Mouse (Mus musculus) embryo, embryonic 11.5 days (tissue): ENCODE data around the gene Otog.

ENCODE experiments used
- DNase-seq: peaks from one replicate; pipeline ENCODE4 v3.0.0-alpha.2; 2012; ENCODE audit warnings: low read depth, low spot score

The Otog gene

GRCm38 (mm10) chr7:46240696-46241095 is at the start of gene Otog:
Gene Otog (plus strand): TSS chr7:46240987.
- DNase-seq: no peak

GRCm38 (mm10) chr7:46195356-46195755 is 45.4 kb upstream of the Otog start:
- DNase-seq: no peak

- no peak for DNase-seq
Measured at GRCm38 (mm10) chr7:46200021-46200420, 40.8 kb upstream of the Otog start.

- no peak for DNase-seq
Measured at GRCm38 (mm10) chr7:46201649-46202048, 39.1 kb upstream of the Otog start.

GRCm38 (mm10) chr7:46204046-46204471 is 36.7 kb upstream of the Otog start:
- no peak for DNase-seq

GRCm38 (mm10) chr7:46204775-46205174 is 36.0 kb upstream of the Otog start:
- no peak for DNase-seq

GRCm38 (mm10) chr7:46208131-46208530 is 32.7 kb upstream of the Otog start:
- DNase-seq: no peak

- DNase-seq: no peak
Measured at GRCm38 (mm10) chr7:46210276-46210675, 30.5 kb upstream of the Otog start.

- DNase-seq: no peak
Measured at GRCm38 (mm10) chr7:46216481-46216880, 24.3 kb upstream of the Otog start.

- DNase-seq: peak; percentile 27
Measured at GRCm38 (mm10) chr7:46218415-46218814, 22.4 kb upstream of the Otog start.

- DNase-seq: no peak
Measured at GRCm38 (mm10) chr7:46220591-46221129, 20.1 kb upstream of the Otog start.

GRCm38 (mm10) chr7:46226253-46226652 is 14.5 kb upstream of the Otog start:
- DNase-seq: peak; percentile 22

- DNase-seq: no peak
Measured at GRCm38 (mm10) chr7:46226936-46227335, 13.9 kb upstream of the Otog start.

GRCm38 (mm10) chr7:46235948-46236347 is 4.8 kb upstream of the Otog start:
- no peak for DNase-seq

GRCm38 (mm10) chr7:46236363-46236762 is 4.4 kb upstream of the Otog start:
- no peak for DNase-seq

GRCm38 (mm10) chr7:46237192-46237591 is 3.6 kb upstream of the Otog start:
- no peak for DNase-seq

- no peak for DNase-seq
Measured at GRCm38 (mm10) chr7:46238346-46238745, 2.4 kb upstream of the Otog start, which contains the start of gene Ush1c. Gene Ush1c (minus strand): TSS chr7:46238503.

- no peak for DNase-seq
Measured at GRCm38 (mm10) chr7:46240091-46240490, 696 bp upstream of the Otog start.

- no peak for DNase-seq
Measured at GRCm38 (mm10) chr7:46246876-46247275, 6.1 kb downstream of the Otog start.

GRCm38 (mm10) chr7:46247606-46248005 is 6.8 kb downstream of the Otog start:
- no peak for DNase-seq

- no peak for DNase-seq
Measured at GRCm38 (mm10) chr7:46251841-46252240, 11.1 kb downstream of the Otog start.

- no peak for DNase-seq
Measured at GRCm38 (mm10) chr7:46276156-46276555, 35.4 kb downstream of the Otog start.

- peak; percentile 67 for DNase-seq
Measured at GRCm38 (mm10) chr7:46279946-46280345, 39.2 kb downstream of the Otog start.

- DNase-seq: no peak
Measured at GRCm38 (mm10) chr7:46280896-46281295, 40.1 kb downstream of the Otog start.
